Mouse (Mus musculus): Measurements from ENCODE around the gene Tppp2. TPM values are rescaled to one million over a fixed set of nuclear protein-coding genes. Genes with fewer than 3 reads are reported as not detected.
"Not testable (repeated sequence)": the region's sequence is repeated elsewhere in the genome, so short reads cannot be mapped to it uniquely, and the experiment has no call there.

Tppp2 gene
- polyA plus RNA-seq, 1 experiment from 2014 or later: not detected

- no peak for ATAC-seq
- 83% methylated on average over 4 of the region's 4 CpGs for WGBS
- no peak overlapping the region for H3K4me3 ChIP-seq (ENCODE audit: low read length)
These were observed 741 bp downstream of the Tppp2 start for GRCm38 (mm10) chr14:51918966-51919365.

GRCm38 (mm10) chr14:51921759-51922570 is 3.7 kb downstream of the Tppp2 start:
- no peak overlapping the region for H3K9ac ChIP-seq (ENCODE audit: low read depth, low read length)
- no peak overlapping the region for H3K4me2 ChIP-seq (ENCODE audit: low read depth, low read length)
- peaks cover 11% of the 10 kb centered on the region for H3K4me1 ChIP-seq (ENCODE audit: control insufficient read depth, insufficient read depth, low read length)
- H3K36me3 ChIP-seq (ENCODE audit: control insufficient read depth, insufficient read depth, low read length): no peaks in the 10 kb centered on the region
- ATAC-seq: peak; percentile 84
- H3K27me3 ChIP-seq (replicated peaks; ENCODE audit: control insufficient read depth, insufficient read depth, low read length): no peaks in the 10 kb centered on the region
- no peaks in the 10 kb centered on the region for H3K9me3 ChIP-seq (ENCODE audit: control insufficient read depth, low read length)
- H3K4me3 ChIP-seq (ENCODE audit: low read length): no peak overlapping the region
- peak overlapping the region; percentile 73 for H3K27ac ChIP-seq (ENCODE audit: low read length)
- 59% methylated on average over 16 of the region's 16 CpGs for WGBS

More at GRCm38 (mm10) chr14:51918966-51919365, 741 bp downstream of the Tppp2 start:
- Histone ChIP-seq H3K9me3 (ENCODE audit: control insufficient read depth, low read length) (no peaks in the 10 kb centered on the region), H3K4me2 (ENCODE audit: low read depth, low read length) (no peak overlapping the region), H3K27me3 (replicated peaks; ENCODE audit: control insufficient read depth, insufficient read depth, low read length) (no peaks in the 10 kb centered on the region), H3K27ac (ENCODE audit: low read length) (no peak overlapping the region), H3K9ac (ENCODE audit: low read depth, low read length) (no peak overlapping the region), H3K4me1 (ENCODE audit: control insufficient read depth, insufficient read depth, low read length) (peaks cover 14% of the 10 kb centered on the region), H3K36me3 (ENCODE audit: control insufficient read depth, insufficient read depth, low read length) (no peaks in the 10 kb centered on the region)

- 92% methylated on average over 7 of the region's 7 CpGs for WGBS
- H3K36me3 ChIP-seq (ENCODE audit: control insufficient read depth, insufficient read depth, low read length): no peaks in the 10 kb centered on the region
These were observed 4.3 kb downstream of the Tppp2 start, which contains the start of gene Rnase13 for GRCm38 (mm10) chr14:51922571-51922865. Gene Rnase13, minus strand, starts transcription at chr14:51922773.

GRCm38 (mm10) chr14:51922910-51923309 is 4.7 kb downstream of the Tppp2 start:
- Histone ChIP-seq H3K4me3 (ENCODE audit: low read length) (no peak overlapping the region), H3K27me3 (replicated peaks; ENCODE audit: control insufficient read depth, insufficient read depth, low read length) (no peaks in the 10 kb centered on the region), H3K4me2 (ENCODE audit: low read depth, low read length) (no peak overlapping the region), H3K9me3 (ENCODE audit: control insufficient read depth, low read length) (no peaks in the 10 kb centered on the region), H3K9ac (ENCODE audit: low read depth, low read length) (no peak overlapping the region), H3K36me3 (ENCODE audit: control insufficient read depth, insufficient read depth, low read length) (no peaks in the 10 kb centered on the region), H3K4me1 (ENCODE audit: control insufficient read depth, insufficient read depth, low read length) (peaks cover 11% of the 10 kb centered on the region), H3K27ac (ENCODE audit: low read length) (no peak overlapping the region)
- WGBS: 93% methylated on average over 2 of the region's 2 CpGs
- no peak for ATAC-seq

More at GRCm38 (mm10) chr14:51922571-51922865, 4.3 kb downstream of the Tppp2 start, which contains the start of gene Rnase13:
- no peak within 1 kb of the TSS for H3K4me2 ChIP-seq (ENCODE audit: low read depth, low read length)
- H3K9ac ChIP-seq (ENCODE audit: low read depth, low read length): no peak within 1 kb of the TSS
- peaks cover 11% of the 10 kb centered on the region for H3K4me1 ChIP-seq (ENCODE audit: control insufficient read depth, insufficient read depth, low read length)
- no peaks in the 10 kb centered on the region for H3K27me3 ChIP-seq (replicated peaks; ENCODE audit: control insufficient read depth, insufficient read depth, low read length)
- peak within 1 kb of the TSS; percentile 73 for H3K27ac ChIP-seq (ENCODE audit: low read length)
- ATAC-seq: no peak
- no peaks in the 10 kb centered on the region for H3K9me3 ChIP-seq (ENCODE audit: control insufficient read depth, low read length)
- no peak within 1 kb of the TSS for H3K4me3 ChIP-seq (ENCODE audit: low read length)

GRCm38 (mm10) chr14:51923492-51923891 is 5.3 kb downstream of the Tppp2 start:
- Histone ChIP-seq H3K4me3 (ENCODE audit: low read length) (no peak overlapping the region), H3K9ac (ENCODE audit: low read depth, low read length) (no peak overlapping the region), H3K27me3 (replicated peaks; ENCODE audit: control insufficient read depth, insufficient read depth, low read length) (no peaks in the 10 kb centered on the region), H3K27ac (ENCODE audit: low read length) (no peak overlapping the region), H3K4me2 (ENCODE audit: low read depth, low read length) (no peak overlapping the region), H3K4me1 (ENCODE audit: control insufficient read depth, insufficient read depth, low read length) (peaks cover 11% of the 10 kb centered on the region), H3K36me3 (ENCODE audit: control insufficient read depth, insufficient read depth, low read length) (no peaks in the 10 kb centered on the region), H3K9me3 (ENCODE audit: control insufficient read depth, low read length) (no peaks in the 10 kb centered on the region)
- 73% methylated on average over 4 of the region's 4 CpGs for WGBS
- ATAC-seq: no peak

- 94% methylated on average over 11 of the region's 11 CpGs for WGBS
These were observed 8.7 kb downstream of the Tppp2 start for GRCm38 (mm10) chr14:51926930-51927329.

GRCm38 (mm10) chr14:51929309-51929943 is 11.2 kb downstream of the Tppp2 start:
- H3K4me1 ChIP-seq (ENCODE audit: control insufficient read depth, insufficient read depth, low read length): peaks cover 11% of the 10 kb centered on the region
- H3K9me3 ChIP-seq (ENCODE audit: control insufficient read depth, low read length): no peaks in the 10 kb centered on the region
- no peak overlapping the region for H3K4me3 ChIP-seq (ENCODE audit: low read length)
- 0 out of 2 replicates have a peak overlapping the region, but pooled peaks have one; percentile 13 for H3K4me2 ChIP-seq (ENCODE audit: low read depth, low read length)
- no peaks in the 10 kb centered on the region for H3K27me3 ChIP-seq (replicated peaks; ENCODE audit: control insufficient read depth, insufficient read depth, low read length)
- ATAC-seq: peak; percentile 47
- 56% methylated on average over 8 of the region's 8 CpGs for WGBS
- H3K9ac ChIP-seq (ENCODE audit: low read depth, low read length): no peak overlapping the region
- no peaks in the 10 kb centered on the region for H3K36me3 ChIP-seq (ENCODE audit: control insufficient read depth, insufficient read depth, low read length)
- H3K27ac ChIP-seq (ENCODE audit: low read length): peak overlapping the region; percentile 60

More at GRCm38 (mm10) chr14:51926930-51927329, 8.7 kb downstream of the Tppp2 start:
- not testable (repeated sequence) for H3K4me2 ChIP-seq (ENCODE audit: low read depth, low read length); H3K36me3 ChIP-seq (ENCODE audit: control insufficient read depth, insufficient read depth, low read length); H3K9ac ChIP-seq (ENCODE audit: low read depth, low read length); H3K9me3 ChIP-seq (ENCODE audit: control insufficient read depth, low read length); ATAC-seq; H3K27me3 ChIP-seq (replicated peaks; ENCODE audit: control insufficient read depth, insufficient read depth, low read length); H3K4me3 ChIP-seq (ENCODE audit: low read length); H3K27ac ChIP-seq (ENCODE audit: low read length)
- peaks cover 13% of the 10 kb centered on the region for H3K4me1 ChIP-seq (ENCODE audit: control insufficient read depth, insufficient read depth, low read length)

GRCm38 (mm10) chr14:51929968-51930367 is 11.7 kb downstream of the Tppp2 start:
- H3K4me3 ChIP-seq (ENCODE audit: low read length): no peak overlapping the region
- WGBS: 54% methylated on average over 9 of the region's 9 CpGs

GRCm38 (mm10) chr14:51930824-51931223 is 12.6 kb downstream of the Tppp2 start:
- Histone ChIP-seq H3K27me3 (replicated peaks; ENCODE audit: control insufficient read depth, insufficient read depth, low read length) (no peaks in the 10 kb centered on the region), H3K4me3 (ENCODE audit: low read length) (no peak overlapping the region), H3K27ac (ENCODE audit: low read length) (no peak overlapping the region), H3K9ac (ENCODE audit: low read depth, low read length) (no peak overlapping the region), H3K4me1 (ENCODE audit: control insufficient read depth, insufficient read depth, low read length) (peaks cover 11% of the 10 kb centered on the region), H3K4me2 (ENCODE audit: low read depth, low read length) (no peak overlapping the region), H3K36me3 (ENCODE audit: control insufficient read depth, insufficient read depth, low read length) (no peaks in the 10 kb centered on the region), H3K9me3 (ENCODE audit: control insufficient read depth, low read length) (0 out of 2 replicates have a peak, but pooled peaks cover 4% of the 10 kb centered on the region)
- ATAC-seq: peak; percentile 64
- 23% methylated on average over 5 of the region's 5 CpGs for WGBS

More at GRCm38 (mm10) chr14:51929968-51930367, 11.7 kb downstream of the Tppp2 start:
- no peak overlapping the region for H3K9ac ChIP-seq (ENCODE audit: low read depth, low read length)
- ATAC-seq: no peak
- no peaks in the 10 kb centered on the region for H3K9me3 ChIP-seq (ENCODE audit: control insufficient read depth, low read length)
- H3K27me3 ChIP-seq (replicated peaks; ENCODE audit: control insufficient read depth, insufficient read depth, low read length): no peaks in the 10 kb centered on the region
- peaks cover 11% of the 10 kb centered on the region for H3K4me1 ChIP-seq (ENCODE audit: control insufficient read depth, insufficient read depth, low read length)
- H3K27ac ChIP-seq (ENCODE audit: low read length): peak overlapping the region; percentile 60; the same call in 1 of the 2 replicates
- H3K4me2 ChIP-seq (ENCODE audit: low read depth, low read length): peak overlapping the region; percentile 13; the same call in 1 of the 2 replicates
- H3K36me3 ChIP-seq (ENCODE audit: control insufficient read depth, insufficient read depth, low read length): no peaks in the 10 kb centered on the region
